In genomic region chr2:160597582-160598281, GRCm38 (mm10) we compare ENCODE assay signal across 8 mouse cellular contexts. TPM values are rescaled to one million over a fixed set of nuclear protein-coding genes. Genes with fewer than 3 reads are reported as not detected.
DNase-seq lines count a peak whose midpoint lies in the region; ATAC-seq and TF ChIP-seq lines count a peak whose summit lies in the region.

No protein-coding gene starts in this region.

- no peaks in the 10 kb centered on the region for H3K9me3 ChIP-seq in embryonic facial prominence, embryonic 10.5 days
- no peaks in the 10 kb centered on the region for H3K9me3 ChIP-seq in limb, embryonic 12.5 days
- H3K9me3 ChIP-seq in midbrain, embryonic 15.5 days = no peaks in the 10 kb centered on the region

- no peaks in the 10 kb centered on the region for H3K4me1 ChIP-seq in embryonic facial prominence, embryonic 10.5 days
- H3K4me1 ChIP-seq in limb, embryonic 12.5 days (replicated peaks) = no peaks in the 10 kb centered on the region
- H3K4me1 ChIP-seq in midbrain, embryonic 15.5 days = no peaks in the 10 kb centered on the region
- H3K4me1 ChIP-seq in spleen, adult 2 months (ENCODE audit: control insufficient read depth, insufficient read depth, insufficient read length) = no peaks in the 10 kb centered on the region; the same call in 1 of the 2 replicates

- WGBS in embryonic facial prominence, embryonic 10.5 days = 35% methylated on average over 12 of the region's 12 CpGs
- WGBS in limb, embryonic 12.5 days = 36% methylated on average over 12 of the region's 12 CpGs
- WGBS in midbrain, embryonic 15.5 days = 30% methylated on average over 12 of the region's 12 CpGs
- WGBS in spleen, adult 2 months = 37% methylated on average over 12 of the region's 12 CpGs

- H3K4me3 ChIP-seq in embryonic facial prominence, embryonic 10.5 days = no peak overlapping the region
- H3K4me3 ChIP-seq in limb, embryonic 12.5 days (replicated peaks) = no peak overlapping the region
- H3K4me3 ChIP-seq in midbrain, embryonic 15.5 days = no peak overlapping the region
- H3K4me3 ChIP-seq in spleen, adult 2 months (ENCODE audit: extremely low read depth, insufficient read depth, insufficient read length) = no peak overlapping the region

- no peak overlapping the region for H3K27ac ChIP-seq in embryonic facial prominence, embryonic 10.5 days (replicated peaks)
- no peak overlapping the region for H3K27ac ChIP-seq in limb, embryonic 12.5 days
- no peak overlapping the region for H3K27ac ChIP-seq in midbrain, embryonic 15.5 days
- H3K27ac ChIP-seq in spleen, adult 2 months (ENCODE audit: insufficient read depth, low read length) = no peak overlapping the region

- H3K36me3 ChIP-seq in embryonic facial prominence, embryonic 10.5 days (replicated peaks) = no peaks in the 10 kb centered on the region
- no peaks in the 10 kb centered on the region for H3K36me3 ChIP-seq in limb, embryonic 12.5 days
- H3K36me3 ChIP-seq in midbrain, embryonic 15.5 days (replicated peaks) = no peaks in the 10 kb centered on the region
- no peaks in the 10 kb centered on the region for H3K36me3 ChIP-seq in spleen, adult 2 months (ENCODE audit: control insufficient read depth, insufficient read depth, low read length)

- DNase-seq in 416B (ENCODE audit: low read depth) = peak; percentile 75
- peak; percentile 81 for DNase-seq in adrenal gland, postnatal 10 days
- peak; percentile 82 for DNase-seq in embryonic facial prominence, embryonic 10.5 days (ENCODE audit: low spot score)
- DNase-seq in heart, adult 9 months (ENCODE audit: low spot score in 2 of 2) = peak; percentile 45 to 64
- DNase-seq in kidney, adult 8-10 months = peak; percentile 42 to 73
- DNase-seq in spleen, adult 2 months (ENCODE audit: low read depth in 1 of 2, low spot score in 2 of 2) = peak; percentile 37 to 47

- no peaks in the 10 kb centered on the region for H3K27me3 ChIP-seq in embryonic facial prominence, embryonic 10.5 days (replicated peaks; ENCODE audit: low read depth, poor library complexity, severe bottlenecking)
- 0 out of 2 replicates have a peak, but pooled peaks cover 8% of the 10 kb centered on the region for H3K27me3 ChIP-seq in limb, embryonic 12.5 days
- H3K27me3 ChIP-seq in midbrain, embryonic 15.5 days (replicated peaks) = 0 out of 2 replicates have a peak, but pooled peaks cover 7% of the 10 kb centered on the region
- no peaks in the 10 kb centered on the region for H3K27me3 ChIP-seq in spleen, adult 2 months (ENCODE audit: control insufficient read depth, insufficient read depth, low read length)

- TF ChIP-seq CTCF in spleen, adult 2 months (IDR thresholded peaks at IDR 0.05; ENCODE audit: extremely low read depth, insufficient read depth, insufficient read length, insufficient replicate concordance) = peak; percentile 97; the same call in 1 of the 2 replicates

- no peak overlapping the region for H3K4me2 ChIP-seq in limb, embryonic 12.5 days
- H3K4me2 ChIP-seq in midbrain, embryonic 15.5 days = no peak overlapping the region

- ATAC-seq in limb, embryonic 12.5 days (ENCODE audit: insufficient number of reproducible peaks, insufficient read depth, low FRiP score, low TSS enrichment, low read depth) = peak; percentile 67; the same call in 1 of the 2 replicates
- peak; percentile 72 for ATAC-seq in midbrain, embryonic 15.5 days (replicated peaks)

- no peak for TF ChIP-seq POLR2A in spleen, adult 2 months (IDR thresholded peaks at IDR 0.05; ENCODE audit: low read depth, low read length)

- 0 out of 2 replicates have a peak overlapping the region, but pooled peaks have one; percentile 40 for H3K9ac ChIP-seq in limb, embryonic 12.5 days (replicated peaks)
- H3K9ac ChIP-seq in midbrain, embryonic 15.5 days = no peak overlapping the region

RNA-seq across cellular contexts. Expression of gene Top1, which starts 48.0 kb away (rescaled TPM):
- 10 to 100 TPM; 72.7 to 75.0 TPM for total RNA-seq in adrenal gland, postnatal 10 days (2021)
- 115 and 117 TPM in 2 replicates for polyA plus RNA-seq in embryonic facial prominence, embryonic 10.5 days (2016; fragmentation: Nextera tagmentation; extraction: Ambion mirVana)
- 111 and 117 TPM in 2 replicates for polyA plus RNA-seq in limb, embryonic 12.5 days (2016; fragmentation: Nextera tagmentation; extraction: Ambion mirVana)
- polyA plus RNA-seq in midbrain, embryonic 15.5 days (2015; fragmentation: Nextera tagmentation; extraction: Ambion mirVana) = 75.2 and 81.1 TPM in 2 replicates
- 9.4 and 13.5 TPM in 2 replicates for polyA plus RNA-seq in spleen, adult 2 months (2012; rRNA removed)
